Mouse (Mus musculus) megakaryocyte, adult 5-6 weeks (primary cell): ENCODE results near the gene Gm1123. TPM values are rescaled to one million over a fixed set of nuclear protein-coding genes. Genes with fewer than 3 reads are reported as not detected.

Source experiments
- ATAC-seq: 2 replicates; pipeline ENCODE4 v1.8.0; 2016; ENCODE audit warnings: mild to moderate bottlenecking, inconsistent platforms; ENCODE audit not compliant: poor library complexity, severe bottlenecking
- total RNA-seq, 2 experiments: library from RNA; stranded (forward) in 1 of 2; stranded (reverse) in 1 of 2; fragments of 153-499, 151-499 nt in 1 of 2; fragments of 221-1000, 200-1000 nt in 1 of 2; gene quantifications; 2 replicates each; pipeline versions ENCODE4 v1.2.3 to v1.2.4; 2015 to 2017

The Gm1123 gene
- total RNA-seq, 2 experiments from 2014 or later, result 0.29 TPM; not detected in 1

GRCm38 (mm10) chr9:98958628-98959027 is 76.9 kb downstream of the Gm1123 start:
- ATAC-seq, result no peak

- ATAC-seq, result no peak
Observed at GRCm38 (mm10) chr9:98957751-98958351, 77.7 kb downstream of the Gm1123 start.

Other genes starting within 250 kb of the Gm1123 start
- gene Prr23a1, start 193.2 kb downstream of the Gm1123 start, total RNA-seq (2015), result not detected in 2 replicates
- gene Prr23a1, start 193.2 kb downstream of the Gm1123 start, total RNA-seq (2017), result not detected in 2 replicates
- gene Prr23a2, start 179.2 kb downstream of the Gm1123 start, total RNA-seq (2015), result not detected in 2 replicates
- gene Prr23a2, start 179.2 kb downstream of the Gm1123 start, total RNA-seq (2017), result not detected in 2 replicates
- not detected in 2 replicates for gene Prr23a3, start 170.9 kb downstream of the Gm1123 start, total RNA-seq (2015)
- gene Prr23a3, start 170.9 kb downstream of the Gm1123 start, total RNA-seq (2017), result not detected in 2 replicates
- gene 7420426K07Rik, start 132.6 kb downstream of the Gm1123 start, total RNA-seq (2015), result not detected in 2 replicates
- 0.18 TPM in 1 of 2 replicates, not detected in the other for gene 7420426K07Rik, start 132.6 kb downstream of the Gm1123 start, total RNA-seq (2017)
- not detected in 2 replicates for gene Foxl2, start 80.4 kb downstream of the Gm1123 start, total RNA-seq (2015)
- not detected in 2 replicates for gene Foxl2, start 80.4 kb downstream of the Gm1123 start, total RNA-seq (2017)
- gene Faim, start 49.3 kb downstream of the Gm1123 start, total RNA-seq (2015), result 55.0 and 74.1 TPM in 2 replicates
- gene Faim, start 49.3 kb downstream of the Gm1123 start, total RNA-seq (2017), result 145 and 158 TPM in 2 replicates
- gene Pik3cb, start 104.9 kb upstream of the Gm1123 start, total RNA-seq (2015), result 18.9 and 19.9 TPM in 2 replicates
- 8.2 and 10.0 TPM in 2 replicates for gene Pik3cb, start 104.9 kb upstream of the Gm1123 start, total RNA-seq (2017)
- gene Faiml, start 201.5 kb upstream of the Gm1123 start, total RNA-seq (2015), result not detected in 2 replicates
- not detected in 2 replicates for gene Faiml, start 201.5 kb upstream of the Gm1123 start, total RNA-seq (2017)
- gene Cep70, start 207.7 kb upstream of the Gm1123 start, total RNA-seq (2015), result 24.5 and 26.7 TPM in 2 replicates
- gene Cep70, start 207.7 kb upstream of the Gm1123 start, total RNA-seq (2017), result 30.2 and 38.7 TPM in 2 replicates